Mouse (Mus musculus): ENCODE measurements at regions not wholly inside any gene's neighbourhood (a gene's known extent, or its start where the extent isn't known, plus 50 kb on each side); places are given as distances from the start of the nearest gene placed in this dataset.

DNA sequence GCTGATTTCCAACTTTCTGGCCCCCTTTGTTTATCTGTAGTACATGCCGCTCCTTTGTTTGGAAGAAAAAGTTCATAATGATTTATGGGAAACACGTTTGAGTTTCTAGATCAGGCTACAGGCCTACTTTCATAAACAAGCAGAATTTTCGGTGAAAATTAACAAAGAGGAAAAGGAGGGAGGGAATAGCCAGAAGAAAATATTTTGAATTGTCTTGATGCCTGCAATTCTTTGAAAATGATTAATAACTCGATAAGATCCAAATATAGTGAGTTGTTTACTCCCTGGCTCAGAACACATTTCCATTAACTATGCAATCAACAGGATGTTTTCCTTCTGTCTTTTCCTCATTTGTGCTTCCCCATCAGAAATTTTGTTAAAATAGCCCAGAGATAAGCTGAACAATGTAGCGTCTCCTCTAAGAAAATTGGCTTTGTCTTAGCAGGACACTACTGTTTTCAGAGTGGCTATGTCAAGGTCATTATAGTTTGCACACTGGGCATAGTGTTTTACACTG is 328.7 kb upstream of the Mmadhc start:
- DNase-seq: no peak

- DNase-seq: peak; percentile 47
These were observed 312.5 kb upstream of the Mmadhc start for GRCm38 (mm10) chr2:50609086-50609485.

DNA sequence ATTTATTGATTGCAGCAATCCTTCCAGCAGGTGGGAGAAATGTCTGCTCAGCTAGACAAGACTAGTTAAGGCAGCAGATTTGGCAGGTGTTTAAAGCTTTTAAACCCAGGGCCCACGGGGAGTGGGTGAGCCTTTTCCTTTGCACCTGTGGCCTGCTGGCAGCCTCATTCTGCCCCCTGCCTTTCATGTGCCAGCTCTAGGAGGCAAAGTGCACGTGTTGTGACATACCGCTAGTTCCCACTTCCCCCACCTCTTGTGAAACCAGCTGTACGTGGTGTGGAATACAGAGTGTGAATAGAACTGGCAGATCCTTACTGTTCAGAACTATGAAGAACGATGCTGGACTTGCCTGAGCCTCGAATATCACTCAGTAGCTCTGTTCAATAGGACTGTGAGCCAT is 292.6 kb upstream of the Mmadhc start:
- DNase-seq: peak; percentile 12

DNA sequence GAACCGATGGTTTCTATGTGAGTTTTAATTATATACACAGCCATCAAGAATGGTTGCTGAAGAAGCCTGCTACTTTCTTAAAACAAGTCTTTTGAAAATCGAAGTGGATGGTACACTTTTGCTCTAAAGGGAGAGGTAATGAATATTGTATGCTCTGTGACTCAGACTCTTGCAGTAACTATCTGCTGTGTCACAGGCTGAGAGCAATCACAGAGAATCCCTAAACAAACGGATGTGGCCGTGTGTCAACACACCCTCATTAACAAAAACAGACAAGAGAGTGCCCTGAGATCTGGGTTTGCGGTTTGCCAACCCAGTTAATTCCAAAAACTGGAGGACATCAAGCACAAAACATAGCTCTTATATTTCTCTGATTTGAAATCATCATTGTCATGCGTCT is 292.1 kb upstream of the Mmadhc start:
- DNase-seq: no peak

DNA sequence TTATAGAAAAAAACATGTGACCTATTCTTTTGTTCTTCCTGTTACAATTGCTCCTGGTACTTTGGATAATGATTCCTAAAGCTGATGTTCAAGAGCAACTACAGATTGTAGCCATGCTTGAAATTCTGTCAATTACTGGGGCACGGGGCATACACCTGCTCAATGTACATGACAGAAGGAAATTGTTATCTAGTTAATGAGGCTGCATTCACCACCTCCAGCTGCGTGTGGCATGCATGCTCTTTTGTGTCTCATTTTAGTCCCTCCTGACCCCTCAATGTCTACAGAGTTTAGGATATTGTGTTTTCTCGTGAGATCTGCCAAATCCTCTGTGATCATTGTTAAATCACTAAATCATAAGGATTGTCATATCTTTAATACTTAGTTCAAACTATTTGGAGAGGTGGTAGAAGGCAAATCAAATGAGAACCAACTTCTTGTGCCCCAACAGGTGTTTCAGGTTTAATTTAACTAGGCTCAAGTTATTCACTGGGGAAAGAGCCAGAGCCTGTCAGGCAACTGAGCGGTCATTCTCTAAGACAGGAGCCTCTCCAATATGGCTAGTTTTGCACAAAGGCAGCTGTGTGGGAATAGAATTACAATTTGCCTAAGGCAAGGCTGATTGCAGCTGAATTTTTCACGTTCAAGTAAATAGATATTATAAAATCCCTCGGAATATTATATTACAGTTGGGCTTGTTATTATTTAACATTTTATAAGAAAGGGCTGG is 289.9 kb upstream of the Mmadhc start:
- peak; percentile 86 for DNase-seq

DNA sequence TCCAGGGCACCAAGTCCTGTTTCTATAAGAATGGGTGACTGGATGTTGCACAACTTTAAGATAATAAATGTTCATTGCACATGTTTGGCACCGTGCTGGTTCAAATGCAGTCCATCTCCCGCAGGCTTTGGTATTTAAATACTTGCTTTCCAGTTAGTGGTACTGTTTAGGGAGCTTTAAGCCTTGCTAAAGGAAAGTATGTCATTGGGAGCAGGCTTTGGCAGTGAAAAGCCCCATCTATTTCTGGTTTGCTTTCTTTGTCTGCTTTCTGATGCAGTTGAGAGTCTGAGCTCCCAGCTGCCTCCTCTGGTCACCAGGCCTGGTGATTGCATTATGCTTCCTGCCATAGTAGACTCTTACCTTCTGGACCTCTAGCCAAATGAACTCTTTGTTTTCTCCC is 283.0 kb upstream of the Mmadhc start:
- DNase-seq: no peak

- no peak for DNase-seq
These were observed 281.9 kb upstream of the Mmadhc start for GRCm38 (mm10) chr2:50578278-50579043.

DNA sequence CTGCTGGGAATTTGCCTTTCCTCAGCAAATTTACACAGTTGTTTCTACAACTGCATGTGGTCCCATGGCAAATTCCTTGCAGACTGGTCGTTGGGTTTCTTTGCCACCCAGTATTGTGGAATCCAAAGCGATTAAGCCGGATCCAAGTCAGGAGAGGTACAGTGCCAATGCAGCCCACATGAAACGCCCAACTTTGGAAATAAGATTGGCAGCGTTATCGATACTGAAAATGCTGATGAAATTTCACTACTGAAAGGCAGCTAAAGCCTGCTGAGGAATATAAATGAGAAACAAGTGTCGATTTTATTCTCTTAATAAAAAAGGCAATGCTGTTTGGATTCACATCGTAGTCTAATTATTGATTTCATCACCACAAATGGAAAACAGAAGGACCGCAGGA is 281.1 kb upstream of the Mmadhc start:
- DNase-seq: no peak

DNA sequence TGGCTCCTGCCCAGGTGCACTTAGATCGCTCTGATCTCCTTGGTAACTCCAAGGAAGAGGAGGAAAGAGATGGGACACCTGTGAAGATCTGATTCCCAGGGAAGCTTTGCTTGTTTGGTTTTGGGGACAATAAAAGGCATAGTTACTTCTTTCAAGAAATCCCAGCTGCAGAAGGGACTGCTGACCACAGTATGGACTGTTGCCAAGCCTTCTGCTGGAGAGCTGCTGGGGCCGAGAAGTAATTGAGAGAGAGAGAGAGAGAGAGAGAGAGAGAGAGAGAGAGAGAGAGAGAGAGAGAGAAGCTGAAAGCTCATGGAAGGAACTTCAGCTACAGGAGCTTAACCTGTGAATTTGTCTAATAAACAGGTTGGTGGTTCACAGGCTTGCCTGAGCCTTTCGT is 276.9 kb upstream of the Mmadhc start:
- peak; percentile 12 for DNase-seq

GRCm38 (mm10) chr2:50571021-50571420 is 274.4 kb upstream of the Mmadhc start:
- DNase-seq: no peak

DNA sequence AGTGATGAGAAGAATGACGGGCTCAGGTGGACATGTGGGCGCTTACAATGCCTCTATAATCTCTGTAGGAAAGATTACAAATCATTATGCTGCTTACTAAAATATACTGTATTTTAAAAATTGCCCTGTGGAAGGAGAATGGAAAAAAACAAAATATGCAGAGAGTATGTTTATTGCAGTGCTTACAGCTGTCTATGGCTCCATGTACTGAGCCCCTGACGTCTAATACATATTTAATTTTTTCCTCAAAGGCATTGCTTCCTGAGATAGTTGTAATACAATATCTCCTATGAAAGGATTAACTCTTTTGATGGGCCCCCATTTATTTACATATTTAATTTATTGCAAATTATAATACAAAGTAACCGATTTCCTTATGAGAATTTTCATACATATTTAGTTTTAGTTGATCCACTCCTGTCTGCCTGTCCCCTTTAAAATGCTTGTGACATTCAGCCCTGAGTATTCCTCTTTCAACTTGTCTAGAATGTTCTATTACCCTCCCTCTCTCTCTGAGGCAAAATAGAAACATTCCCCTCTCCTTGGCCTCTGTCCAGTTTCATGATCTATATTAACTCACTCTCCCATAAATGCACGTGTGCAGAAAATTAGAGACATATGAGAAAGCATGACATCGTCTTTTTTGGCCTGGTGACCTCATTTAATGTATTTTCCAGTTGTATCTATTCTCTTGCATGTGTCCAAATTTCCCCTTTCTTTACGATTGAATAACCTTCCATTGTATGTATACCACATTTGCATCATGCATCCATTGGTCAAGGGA is 273.1 kb upstream of the Mmadhc start:
- peak; percentile 26 for DNase-seq

DNA sequence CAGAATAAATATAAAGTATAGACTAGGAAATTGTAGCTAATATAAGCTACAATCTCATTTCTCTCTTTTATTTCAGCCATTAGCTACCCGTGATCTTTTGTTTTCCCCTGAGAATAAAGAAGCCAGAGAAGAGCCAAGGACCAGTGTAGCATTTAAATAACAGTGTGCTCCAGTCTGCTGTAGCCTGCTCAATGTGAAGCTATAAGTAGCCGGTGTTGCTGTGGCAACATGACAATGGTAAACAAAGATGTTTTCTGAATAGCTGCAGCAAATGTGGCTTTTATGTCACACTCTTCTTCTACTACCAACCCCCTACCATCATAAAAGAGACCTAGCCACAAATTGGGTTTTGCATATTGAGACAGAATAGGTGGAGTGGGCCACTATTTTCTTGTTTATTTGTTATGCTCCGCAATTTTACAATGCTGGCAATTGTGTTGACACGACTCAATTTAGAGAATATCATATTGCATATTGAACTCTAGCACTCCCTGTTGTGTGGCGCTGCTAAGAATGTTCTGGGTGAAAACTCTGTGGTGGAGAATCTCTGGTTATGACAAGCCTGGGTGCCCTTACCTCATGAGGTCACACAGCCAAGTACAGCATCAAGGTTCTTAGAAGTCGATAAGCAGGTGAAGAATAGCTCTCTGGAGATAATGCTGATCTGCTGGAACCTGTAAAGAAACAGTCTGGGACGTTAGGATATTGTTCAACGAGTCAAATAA is 272.3 kb upstream of the Mmadhc start:
- DNase-seq: peak; percentile 50

- no peak for DNase-seq
These were observed 270.9 kb upstream of the Mmadhc start for GRCm38 (mm10) chr2:50567542-50567941.

- no peak for DNase-seq
These were observed 257.4 kb upstream of the Mmadhc start for GRCm38 (mm10) chr2:50554031-50554430.

GRCm38 (mm10) chr2:50552437-50552836 is 255.8 kb upstream of the Mmadhc start:
- no peak for DNase-seq

- no peak for DNase-seq
These were observed 253.3 kb upstream of the Mmadhc start for GRCm38 (mm10) chr2:50549871-50550270.

DNA sequence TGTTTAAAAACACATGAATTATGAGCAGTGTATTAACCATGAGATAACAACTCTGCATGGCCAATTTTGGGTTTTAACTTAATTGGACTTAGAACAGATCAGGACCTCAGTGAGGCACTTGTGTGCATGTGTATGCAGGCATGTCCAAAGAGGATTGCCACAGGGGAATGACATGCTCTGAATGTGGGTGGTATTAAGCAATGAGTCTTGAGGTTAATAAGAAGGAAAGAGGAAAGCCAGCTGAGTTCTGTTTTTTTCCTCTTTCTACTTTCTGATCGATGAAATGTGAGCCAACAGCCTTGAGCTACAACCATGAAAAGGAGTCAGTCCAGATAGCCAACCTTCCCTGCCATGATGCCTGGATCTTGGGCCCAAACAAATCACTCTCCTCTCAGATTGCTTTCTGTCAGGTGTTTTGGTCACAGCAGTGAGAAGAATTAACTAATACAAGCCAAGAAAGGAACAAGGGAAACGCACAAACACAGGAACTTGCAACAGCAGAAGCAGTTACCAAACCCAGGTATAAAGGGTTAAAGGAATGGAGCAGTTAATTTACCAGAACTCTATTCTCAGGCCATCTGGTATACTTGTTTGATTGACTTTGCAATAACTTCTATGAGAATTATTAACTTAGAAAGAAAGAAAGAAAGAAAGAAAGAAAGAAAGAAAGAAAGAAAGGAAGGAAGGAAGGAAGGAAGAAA is 243.3 kb upstream of the Mmadhc start:
- DNase-seq: no peak

DNA sequence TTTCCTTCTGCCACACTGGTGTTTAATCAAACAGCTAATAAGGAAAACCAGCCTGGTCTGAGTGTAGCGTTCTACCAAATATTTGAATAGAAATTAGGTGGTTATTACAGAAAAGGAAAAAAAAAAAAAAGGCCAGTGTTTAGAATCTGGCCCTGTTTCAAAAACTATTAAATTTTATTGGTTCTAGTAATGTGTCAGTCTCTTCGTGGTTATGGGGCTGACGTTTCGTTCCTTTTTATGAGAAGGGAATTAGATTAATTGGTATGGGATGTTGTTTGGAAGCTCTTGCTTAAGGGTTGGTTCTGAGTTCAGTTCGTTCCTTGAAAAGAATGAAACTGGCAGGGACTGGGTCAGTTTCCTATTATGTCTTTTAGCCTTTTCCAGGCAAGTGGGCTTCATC is 241.5 kb upstream of the Mmadhc start:
- DNase-seq: no peak

DNA sequence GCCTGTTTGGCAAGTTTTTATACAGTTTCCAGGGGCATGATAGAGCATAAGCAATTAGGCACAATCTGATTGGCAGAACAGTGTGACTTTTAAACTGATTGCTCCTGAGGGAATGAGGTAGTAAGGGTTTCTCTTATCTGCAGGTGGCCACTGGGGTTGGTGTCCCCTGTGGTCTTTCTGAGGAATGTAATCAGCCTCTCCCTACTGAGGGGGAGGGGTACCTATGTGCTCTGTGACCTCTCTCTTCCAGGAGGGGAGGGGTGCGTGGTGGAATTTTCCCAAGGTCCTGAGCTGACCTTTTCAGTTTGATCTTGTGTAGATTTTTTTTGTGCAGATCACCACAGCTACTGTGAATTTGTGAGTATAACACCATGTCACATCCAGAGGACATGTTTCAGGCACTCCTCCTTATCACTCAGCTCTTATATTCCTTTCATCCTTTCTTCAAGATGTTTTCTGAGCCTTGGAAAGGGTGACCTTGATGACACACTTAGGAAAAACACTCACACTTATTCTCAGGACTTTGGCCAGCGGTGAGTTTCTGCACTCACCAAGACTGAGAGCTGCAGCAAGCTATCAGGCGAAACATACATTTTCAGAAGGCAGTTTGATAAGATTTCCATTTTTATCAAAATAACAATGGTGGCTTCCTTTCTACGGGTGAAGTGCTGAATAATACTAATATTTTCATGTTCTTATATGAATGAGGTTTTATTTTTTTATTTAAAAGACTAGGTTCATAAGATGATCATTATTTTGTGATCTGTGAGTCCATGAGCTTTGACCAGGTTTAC is 238.7 kb upstream of the Mmadhc start:
- no peak for DNase-seq

GRCm38 (mm10) chr2:50533702-50534101 is 237.1 kb upstream of the Mmadhc start:
- no peak for DNase-seq

- no peak for DNase-seq
These were observed 230.8 kb upstream of the Mmadhc start for GRCm38 (mm10) chr2:50527425-50527824.

Measured in retina, postnatal 1 day (tissue).